Mouse (Mus musculus): Measurements from ENCODE around the gene Tfr2.

DNA sequence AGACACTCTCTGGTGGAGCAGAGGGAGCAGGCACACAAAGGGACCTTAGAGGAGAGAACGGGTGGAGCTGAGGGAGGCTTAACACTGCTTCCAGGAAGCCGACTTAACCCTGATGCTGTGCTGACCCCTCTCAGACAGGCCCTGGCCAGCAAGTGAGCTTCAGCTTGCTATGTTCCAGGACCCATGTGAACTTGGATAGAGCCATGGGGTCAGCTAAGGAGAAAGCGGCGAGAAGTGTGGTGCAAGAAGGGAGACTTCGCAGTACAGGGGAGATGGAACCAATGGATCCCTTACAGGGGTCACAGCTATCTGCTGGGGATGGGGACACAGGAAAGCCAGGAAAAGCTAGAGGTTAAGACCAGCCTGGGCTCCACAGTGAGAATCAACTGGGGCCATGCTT, 43.4 kb downstream of the Tfr2 start:
- TF ChIP-seq POLR2A (IDR thresholded peaks at IDR 0.05; ENCODE audit: control insufficient read depth in 1 of 2, insufficient read depth in 1 of 2, low read depth in 1 of 2, low read length in 2 of 2, poor library complexity in 1 of 2) (no peak), ZC3H11A (IDR thresholded peaks at IDR 0.05; ENCODE audit: low read depth, low read length) (no peak), GATA1 (IDR thresholded peaks at IDR 0.05; ENCODE audit: low read depth, low read length) (no peak)

Data from MEL (cell line).